Mouse (Mus musculus): ENCODE results near the gene Nos1.
A peak's percentile ranks its signal among the peaks of the same experiment; 100 is the strongest.
"Not testable (repeated sequence)": the region's sequence is repeated elsewhere in the genome, so short reads cannot be mapped to it uniquely, and the experiment has no call there.

Gene Nos1

GRCm38 (mm10) chr5:117840203-117840602, 59.4 kb downstream of the Nos1 start:
- DNase-seq, result no peak

GRCm38 (mm10) chr5:117840988-117841387, 60.2 kb downstream of the Nos1 start:
- no peak for DNase-seq

- peak; percentile 30 for DNase-seq
Measured at GRCm38 (mm10) chr5:117841651-117842347, 61.0 kb downstream of the Nos1 start.

- no peak for DNase-seq
Measured at GRCm38 (mm10) chr5:117842699-117843098, 61.9 kb downstream of the Nos1 start.

GRCm38 (mm10) chr5:117844611-117845010, 63.8 kb downstream of the Nos1 start:
- no peak for DNase-seq

- no peak for DNase-seq
Measured at GRCm38 (mm10) chr5:117850474-117850873, 69.6 kb downstream of the Nos1 start.

GRCm38 (mm10) chr5:117853741-117854140, 72.9 kb downstream of the Nos1 start:
- DNase-seq, result no peak

- no peak for DNase-seq
Measured at GRCm38 (mm10) chr5:117864588-117865300, 83.9 kb downstream of the Nos1 start.

- DNase-seq, result no peak
Measured at GRCm38 (mm10) chr5:117865876-117866275, 85.0 kb downstream of the Nos1 start.

- DNase-seq, result no peak
Measured at GRCm38 (mm10) chr5:117871614-117872013, 90.8 kb downstream of the Nos1 start.

GRCm38 (mm10) chr5:117873807-117874206, 93.0 kb downstream of the Nos1 start:
- no peak for DNase-seq

GRCm38 (mm10) chr5:117874236-117874635, 93.4 kb downstream of the Nos1 start:
- no peak for DNase-seq

- DNase-seq, result no peak
Measured at GRCm38 (mm10) chr5:117879136-117879535, 98.3 kb downstream of the Nos1 start.

GRCm38 (mm10) chr5:117880916-117881555, 100.2 kb downstream of the Nos1 start:
- DNase-seq, result no peak

- DNase-seq, result not testable (repeated sequence)
Measured at GRCm38 (mm10) chr5:117882411-117882810, 101.6 kb downstream of the Nos1 start.

GRCm38 (mm10) chr5:117884991-117885390, 104.2 kb downstream of the Nos1 start:
- DNase-seq, result no peak

GRCm38 (mm10) chr5:117888126-117888525, 107.3 kb downstream of the Nos1 start:
- no peak for DNase-seq

GRCm38 (mm10) chr5:117888946-117889345, 108.1 kb downstream of the Nos1 start:
- DNase-seq, result no peak

GRCm38 (mm10) chr5:117889571-117889970, 108.7 kb downstream of the Nos1 start:
- DNase-seq, result no peak

GRCm38 (mm10) chr5:117890871-117891270, 110.0 kb downstream of the Nos1 start:
- DNase-seq, result no peak

GRCm38 (mm10) chr5:117891545-117891944, 110.7 kb downstream of the Nos1 start:
- no peak for DNase-seq

- DNase-seq, result peak; percentile 3
Measured at GRCm38 (mm10) chr5:117894050-117894449, 113.2 kb downstream of the Nos1 start.

- no peak for DNase-seq
Measured at GRCm38 (mm10) chr5:117898055-117898806, 117.4 kb downstream of the Nos1 start.

All from lung, postnatal 36 days (tissue).